Mouse (Mus musculus) T-cell, adult 2 months (primary cell): ENCODE measurements around the gene Olfr76.
"Not testable (repeated sequence)": the region's sequence is repeated elsewhere in the genome, so short reads cannot be mapped to it uniquely, and the experiment has no call there.

Experiments used
- DNase-seq: peaks from one replicate; pipeline ENCODE4 v3.0.0; 2022; ENCODE audit warnings: low spot score

The Olfr76 gene

GRCm38 (mm10) chr19:12123103-12123502 lies at the start of gene Olfr76:
Gene Olfr76, minus strand, starts transcription at chr19:12123203.
- DNase-seq, result no peak

- not testable (repeated sequence) for DNase-seq
These were observed 47.1 kb upstream of the Olfr76 start, which contains the start of gene Olfr1555-ps1 for GRCm38 (mm10) chr19:12170062-12170599. Gene Olfr1555-ps1, minus strand, starts transcription at chr19:12170112.

GRCm38 (mm10) chr19:12145452-12145851 lies 22.4 kb upstream of the Olfr76 start:
- no peak for DNase-seq

- no peak for DNase-seq
These were observed 20.4 kb upstream of the Olfr76 start for GRCm38 (mm10) chr19:12143356-12143755.

- DNase-seq, result no peak
These were observed 11.3 kb upstream of the Olfr76 start for GRCm38 (mm10) chr19:12134289-12134688.

GRCm38 (mm10) chr19:12116464-12116863 lies 6.5 kb downstream of the Olfr76 start:
- no peak for DNase-seq

- no peak for DNase-seq
These were observed 7.2 kb downstream of the Olfr76 start, which contains the start of gene Olfr1428 for GRCm38 (mm10) chr19:12115797-12116196. Gene Olfr1428, minus strand, starts transcription at chr19:12115897.

- no peak for DNase-seq
These were observed 9.2 kb downstream of the Olfr76 start for GRCm38 (mm10) chr19:12113807-12114206.

DNA sequence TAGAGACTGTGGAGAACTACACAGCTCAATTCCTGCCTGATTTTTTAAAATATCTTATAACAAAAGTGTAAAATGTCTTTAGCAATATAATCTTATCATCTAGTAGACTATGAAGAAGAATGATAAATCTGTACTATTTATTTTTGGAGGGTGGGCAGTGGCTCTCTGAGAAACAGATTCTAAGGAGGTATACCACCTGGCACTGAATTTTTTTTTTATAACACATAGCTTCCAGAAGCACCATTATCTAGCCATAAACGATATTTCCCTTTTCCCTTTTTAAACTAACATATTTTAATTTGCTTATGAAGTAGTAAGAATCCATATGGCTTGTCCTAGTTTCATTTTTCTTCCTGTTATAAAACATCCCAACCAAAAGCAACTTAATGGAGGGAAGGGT lies 18.5 kb downstream of the Olfr76 start:
- DNase-seq, result no peak

- no peak for DNase-seq
These were observed 19.8 kb downstream of the Olfr76 start, which contains the start of gene Olfr1427 for GRCm38 (mm10) chr19:12103234-12103633. Gene Olfr1427, minus strand, starts transcription at chr19:12103334.

- DNase-seq, result no peak
These were observed 31.1 kb downstream of the Olfr76 start, which contains the start of gene Olfr1426 for GRCm38 (mm10) chr19:12091913-12092312. Gene Olfr1426, minus strand, starts transcription at chr19:12092013.

GRCm38 (mm10) chr19:12077631-12078030 lies 45.4 kb downstream of the Olfr76 start, which contains the start of gene Olfr1425:
Gene Olfr1425, minus strand, starts transcription at chr19:12077731.
- DNase-seq, result not testable (repeated sequence)

DNA sequence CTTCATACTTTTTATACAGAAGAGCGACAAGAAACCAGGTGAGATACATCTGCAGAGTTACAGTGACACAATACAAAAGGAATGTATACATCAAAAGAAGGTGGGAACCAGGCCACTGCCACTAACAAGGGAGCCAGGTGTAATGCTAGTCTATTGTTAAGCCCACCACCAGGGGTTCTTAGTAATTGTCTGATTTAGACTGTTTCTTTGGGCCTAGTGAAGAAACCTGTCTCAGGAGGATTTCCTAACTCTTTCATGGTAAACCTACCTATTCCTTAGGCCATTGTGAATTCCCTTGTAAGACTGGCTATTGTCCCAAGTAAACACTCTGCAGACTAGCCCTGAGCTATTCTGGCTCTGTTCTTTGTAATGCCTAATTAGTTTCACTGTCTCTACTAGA lies 53.5 kb downstream of the Olfr76 start:
- DNase-seq, result not testable (repeated sequence)
